Mouse (Mus musculus) bone marrow, adult 2 months (tissue): ENCODE measurements at regions not wholly inside any gene's neighbourhood (a gene's known extent, or its start where the extent isn't known, plus 50 kb on each side); places are given as distances from the start of the nearest gene placed in this dataset.

ENCODE experiments used
- CTCF ChIP-seq: fragments of 200-500 bp; IDR thresholded peaks from 2 replicates; pipeline ENCODE4 v1.5.1; 2011; ENCODE audit warnings: low read length, control low read depth; ENCODE audit not compliant: control insufficient read depth, insufficient read depth
- POLR2A ChIP-seq: fragments of 200-500 bp; IDR thresholded peaks from 2 replicates; pipeline ENCODE4 v1.6.1; 2011; ENCODE audit warnings: low read depth, mild to moderate bottlenecking, control low read depth, low read length, borderline replicate concordance; ENCODE audit not compliant: control insufficient read depth

- TF ChIP-seq CTCF (no peak), POLR2A (no peak)
Measured at GRCm38 (mm10) chr7:129750936-129751335, 159.3 kb downstream of the Wdr11 start.
